Mouse (Mus musculus): ENCODE measurements around the gene Znhit1. TPM values are rescaled to one million over a fixed set of nuclear protein-coding genes. Genes with fewer than 3 reads are reported as not detected.

Gene Znhit1
- total RNA-seq, 2 experiments from 2014 or later, result 80.0 to 99.5 TPM

DNA sequence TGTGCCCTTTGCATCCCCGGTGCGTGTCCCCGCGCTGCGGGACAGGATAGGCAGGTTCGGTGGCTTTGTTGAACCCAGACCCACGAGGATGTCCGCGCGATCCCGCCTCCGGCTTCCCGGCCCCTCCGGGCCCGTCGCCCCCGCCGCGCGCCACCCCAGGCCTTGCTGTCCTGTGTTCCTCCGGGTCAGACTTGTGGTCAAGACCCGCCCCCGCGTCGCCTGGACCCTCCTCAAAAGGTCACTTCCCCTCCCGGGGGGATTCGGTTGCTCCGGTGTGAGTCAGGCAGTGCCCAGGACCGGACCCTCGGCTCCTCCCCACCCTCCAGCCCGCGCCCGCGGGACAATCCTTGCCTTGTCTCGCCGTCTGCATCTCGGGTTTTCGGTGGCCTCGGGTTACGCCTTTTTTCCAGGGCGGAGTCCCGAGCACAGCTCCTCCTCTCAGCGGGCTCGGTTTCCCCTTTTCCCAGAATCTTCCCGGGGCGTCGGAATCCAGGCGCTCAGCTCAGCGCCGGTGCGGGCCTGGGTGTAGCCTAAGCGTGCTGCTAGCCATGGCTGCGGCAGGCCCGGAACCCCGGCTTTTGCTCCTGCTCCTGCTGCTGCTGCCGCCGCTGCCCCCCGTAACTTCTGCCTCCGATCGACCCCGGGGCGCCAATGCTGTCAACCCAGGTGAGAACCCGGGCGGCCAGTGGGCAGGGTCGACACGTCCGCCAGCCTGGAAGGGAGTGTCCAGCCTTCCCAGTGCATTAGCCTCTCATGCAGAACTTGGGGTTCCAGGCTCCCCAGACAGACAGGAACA is 485 bp downstream of the Znhit1 start:
- ATAC-seq (replicated peaks; ENCODE audit: poor library complexity, severe bottlenecking), result peak; percentile 43

- ATAC-seq (replicated peaks; ENCODE audit: poor library complexity, severe bottlenecking), result peak; percentile 76
These were observed 1.1 kb downstream of the Znhit1 start, which contains the start of gene Plod3 for GRCm38 (mm10) chr5:136986695-136987137. Gene Plod3 (plus strand): TSS chr5:136987019.

GRCm38 (mm10) chr5:136984828-136985227 is 3.0 kb downstream of the Znhit1 start:
- no peak for ATAC-seq (replicated peaks; ENCODE audit: poor library complexity, severe bottlenecking)

DNA sequence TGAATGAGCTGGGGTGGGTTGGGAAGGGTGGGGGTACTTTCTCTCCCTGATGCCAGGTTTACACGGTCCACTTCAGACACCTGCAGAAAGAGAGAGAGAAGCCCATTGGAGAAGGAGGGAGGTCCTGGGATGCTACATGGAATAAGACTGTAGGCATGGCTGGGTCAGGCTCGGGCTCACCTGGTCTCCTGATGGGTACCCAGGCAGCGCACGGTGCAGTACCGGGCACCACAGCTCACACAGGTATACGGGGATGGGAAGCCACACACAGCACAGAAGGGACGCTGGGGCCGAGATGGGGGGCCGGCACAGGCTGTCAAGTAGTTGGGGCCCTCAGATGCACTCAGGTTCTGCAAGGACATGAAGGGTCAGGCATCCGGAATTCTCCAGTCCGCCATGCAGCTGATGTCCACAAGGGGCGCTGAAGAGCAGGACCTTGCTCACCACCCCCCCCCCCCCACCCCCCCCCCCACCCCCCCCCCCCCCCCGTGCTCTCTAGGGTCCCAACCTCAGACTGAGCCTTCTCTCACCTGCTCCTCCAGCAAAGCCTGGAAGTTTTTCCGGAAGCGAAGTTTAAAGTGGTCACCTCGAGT is 5.4 kb downstream of the Znhit1 start:
- ATAC-seq (replicated peaks; ENCODE audit: poor library complexity, severe bottlenecking), result no peak

GRCm38 (mm10) chr5:136980974-136981373 is 6.8 kb downstream of the Znhit1 start:
- ATAC-seq (replicated peaks; ENCODE audit: poor library complexity, severe bottlenecking), result no peak

GRCm38 (mm10) chr5:136979762-136980161 is 8.1 kb downstream of the Znhit1 start:
- peak; percentile 48 for ATAC-seq (replicated peaks; ENCODE audit: poor library complexity, severe bottlenecking)

DNA sequence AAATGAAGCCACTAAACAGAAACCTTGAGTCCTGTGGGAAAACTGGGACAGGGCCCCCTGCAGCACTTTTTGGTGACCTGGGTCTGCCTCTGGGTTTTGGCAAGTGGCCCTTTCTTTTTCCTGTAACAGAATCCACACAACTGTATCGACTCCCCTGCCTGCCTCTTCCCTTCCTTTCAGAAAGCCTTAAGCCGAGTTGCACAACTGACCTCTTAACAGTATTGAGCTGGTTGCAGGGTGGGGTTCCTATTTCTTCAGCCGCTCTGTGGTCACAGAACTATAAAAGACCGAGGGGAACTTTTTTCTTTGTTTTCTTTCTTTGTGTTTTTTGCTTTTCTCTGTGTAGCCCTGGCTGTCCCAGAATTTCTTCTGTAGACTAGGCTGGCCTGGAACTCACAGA is 10.1 kb downstream of the Znhit1 start:
- peak; percentile 79 for ATAC-seq (replicated peaks; ENCODE audit: poor library complexity, severe bottlenecking)

DNA sequence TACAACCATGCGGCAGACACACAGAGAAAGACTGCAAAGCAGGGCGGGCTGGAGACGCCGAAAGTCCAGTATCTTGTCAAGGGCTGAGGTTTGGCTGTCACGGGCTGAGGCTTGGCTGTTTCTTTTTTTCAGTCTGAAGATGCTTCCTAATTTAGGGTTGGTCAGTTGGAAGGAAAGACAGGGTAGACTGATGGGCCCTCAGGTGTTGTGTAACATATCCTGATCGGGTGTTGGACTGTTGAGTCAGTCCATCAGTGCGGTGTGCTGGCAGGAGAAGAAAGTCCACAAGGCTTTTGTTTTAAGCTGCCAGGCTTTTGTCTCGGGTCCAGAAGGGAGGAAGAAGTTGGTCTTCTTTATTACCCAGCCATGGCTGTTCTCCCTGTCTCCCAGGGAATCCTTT is 14.2 kb downstream of the Znhit1 start:
- ATAC-seq (replicated peaks; ENCODE audit: poor library complexity, severe bottlenecking), result peak; percentile 68

DNA sequence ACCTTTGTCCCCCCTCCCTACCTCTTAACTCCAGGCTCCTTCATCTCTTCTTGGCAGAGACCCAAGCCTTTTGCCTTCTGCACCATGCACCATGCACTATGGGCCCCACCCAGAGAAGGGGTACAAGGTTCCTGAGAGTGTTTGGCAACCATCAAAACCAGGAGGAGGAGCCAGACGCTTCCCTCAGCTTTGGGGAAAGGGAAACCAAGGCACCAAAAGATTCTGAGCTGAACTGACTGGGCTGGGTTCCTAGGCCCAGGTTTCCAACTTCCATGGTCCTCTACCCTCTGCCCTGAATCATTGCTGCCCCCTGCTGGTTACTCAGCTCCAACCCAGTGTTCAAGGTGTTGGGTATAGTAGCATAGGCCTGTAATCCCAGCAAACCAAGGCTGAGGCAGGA is 17.1 kb downstream of the Znhit1 start:
- ATAC-seq (replicated peaks; ENCODE audit: poor library complexity, severe bottlenecking), result peak; percentile 58; the same call in 1 of the 2 replicates

DNA sequence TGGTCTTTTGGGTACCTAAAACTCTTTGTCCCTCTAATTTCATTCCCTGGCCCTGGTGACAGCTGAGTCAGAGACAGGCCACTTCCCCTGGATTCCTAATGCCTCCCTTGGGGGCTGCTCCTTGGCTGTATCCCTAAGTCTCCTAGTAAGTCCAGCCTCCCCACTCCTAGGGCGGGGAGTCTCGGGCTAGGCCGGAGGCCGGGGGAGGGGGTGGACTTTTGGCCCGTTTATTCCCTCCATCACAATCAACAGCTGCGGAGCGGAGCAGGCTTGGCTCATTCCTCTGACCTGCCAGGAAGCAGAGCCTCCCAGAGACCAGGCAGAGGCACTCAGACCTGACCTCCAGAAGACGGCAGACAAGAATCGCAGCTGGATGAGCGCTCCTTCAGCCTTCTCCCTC is 20.2 kb downstream of the Znhit1 start:
- no peak for ATAC-seq (replicated peaks; ENCODE audit: poor library complexity, severe bottlenecking)

GRCm38 (mm10) chr5:136966861-136967455 is 20.9 kb downstream of the Znhit1 start:
- no peak for ATAC-seq (replicated peaks; ENCODE audit: poor library complexity, severe bottlenecking)

DNA sequence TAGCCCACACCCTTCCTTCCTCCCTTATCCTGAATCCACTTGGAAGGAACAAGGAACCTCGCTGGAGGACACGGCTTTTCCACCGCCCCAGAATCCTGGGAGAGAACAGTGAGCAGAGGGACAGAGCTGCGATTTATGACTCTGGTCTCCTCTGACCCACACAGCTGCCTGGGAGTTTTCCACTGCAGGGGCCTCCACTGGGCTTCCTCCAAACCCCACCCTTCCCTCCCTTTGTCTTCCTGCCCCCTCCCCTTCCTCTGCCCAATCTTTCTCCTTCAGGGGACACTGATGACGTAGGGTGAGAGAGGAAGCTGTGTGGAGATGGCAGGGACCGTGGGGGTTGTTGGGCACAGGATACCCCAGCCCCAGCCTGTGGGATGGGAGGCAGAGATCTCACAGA is 21.5 kb downstream of the Znhit1 start, which contains the start of gene Cldn15:
Cldn15 (plus strand) TSS at position 286 of the 400 bp plus-strand sequence.
- ATAC-seq (replicated peaks; ENCODE audit: poor library complexity, severe bottlenecking), result no peak

- ATAC-seq (replicated peaks; ENCODE audit: poor library complexity, severe bottlenecking), result no peak
These were observed 22.1 kb downstream of the Znhit1 start for GRCm38 (mm10) chr5:136965686-136966085.

DNA sequence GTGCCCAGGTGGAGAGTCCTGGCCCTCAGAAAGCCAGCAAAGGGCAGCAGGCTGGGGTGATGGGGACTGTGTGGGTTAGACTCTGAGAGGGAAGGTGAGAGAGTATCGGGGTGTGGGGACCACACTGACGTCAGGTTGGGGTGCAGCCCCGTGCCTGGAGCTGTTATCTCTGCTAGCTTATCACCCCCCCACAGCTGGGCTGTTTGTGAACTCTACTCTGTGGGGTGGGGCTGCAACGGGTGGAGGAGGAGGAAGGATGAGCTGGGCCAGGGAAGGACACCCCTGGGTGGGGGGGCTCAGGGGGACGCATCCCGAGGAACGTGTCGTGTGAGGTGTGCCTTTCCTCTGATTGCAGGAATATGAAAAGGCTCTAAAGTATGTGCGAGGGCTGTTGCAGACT is 22.6 kb downstream of the Znhit1 start:
- ATAC-seq (replicated peaks; ENCODE audit: poor library complexity, severe bottlenecking), result no peak

GRCm38 (mm10) chr5:136962966-136963540 is 24.8 kb downstream of the Znhit1 start:
- ATAC-seq (replicated peaks; ENCODE audit: poor library complexity, severe bottlenecking), result no peak

DNA sequence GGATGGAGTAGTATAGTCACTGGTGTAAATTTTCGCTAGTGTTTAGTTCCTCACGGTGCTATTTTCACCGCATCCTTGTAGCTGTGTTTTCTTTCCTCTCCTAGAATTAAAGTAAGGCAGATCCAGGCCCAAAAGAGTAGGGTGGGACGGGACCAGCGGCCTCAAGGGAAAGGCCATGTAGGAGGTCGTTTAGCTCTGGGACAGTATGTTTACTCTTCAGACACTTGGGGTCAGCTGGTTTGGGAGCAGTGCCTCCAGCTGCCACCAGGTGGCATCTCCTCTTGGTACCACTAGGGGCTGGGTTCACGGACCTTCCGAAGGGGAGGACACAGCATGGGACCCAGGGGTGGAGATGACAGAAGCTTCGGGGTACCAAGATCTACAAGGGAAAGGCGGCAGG is 25.3 kb downstream of the Znhit1 start:
- ATAC-seq (replicated peaks; ENCODE audit: poor library complexity, severe bottlenecking), result peak; percentile 86

DNA sequence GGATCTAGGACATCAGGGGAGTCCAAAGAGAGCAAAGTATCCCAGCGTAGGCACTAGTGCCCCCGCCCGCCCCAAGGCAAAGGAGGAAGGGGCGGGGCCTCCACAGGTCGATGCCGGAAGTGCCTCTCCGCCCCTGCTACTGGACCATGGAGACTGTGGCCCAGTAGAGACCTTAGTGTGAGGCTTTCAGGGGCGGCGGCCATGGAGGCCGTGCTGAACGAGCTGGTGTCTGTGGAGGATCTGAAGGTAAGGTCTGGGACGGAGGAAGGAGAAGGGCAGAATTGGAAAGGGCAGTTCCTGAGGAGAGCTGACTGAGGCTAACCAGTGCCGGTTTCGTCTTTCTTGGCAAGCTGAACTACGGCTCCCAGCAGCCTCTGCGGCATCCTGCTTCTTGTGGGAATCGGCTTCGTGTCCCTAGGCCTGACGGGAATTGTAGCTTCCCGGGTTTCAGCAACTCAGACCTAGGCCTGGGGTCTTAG is 25.8 kb downstream of the Znhit1 start:
- ATAC-seq (replicated peaks; ENCODE audit: poor library complexity, severe bottlenecking), result peak; percentile 90

DNA sequence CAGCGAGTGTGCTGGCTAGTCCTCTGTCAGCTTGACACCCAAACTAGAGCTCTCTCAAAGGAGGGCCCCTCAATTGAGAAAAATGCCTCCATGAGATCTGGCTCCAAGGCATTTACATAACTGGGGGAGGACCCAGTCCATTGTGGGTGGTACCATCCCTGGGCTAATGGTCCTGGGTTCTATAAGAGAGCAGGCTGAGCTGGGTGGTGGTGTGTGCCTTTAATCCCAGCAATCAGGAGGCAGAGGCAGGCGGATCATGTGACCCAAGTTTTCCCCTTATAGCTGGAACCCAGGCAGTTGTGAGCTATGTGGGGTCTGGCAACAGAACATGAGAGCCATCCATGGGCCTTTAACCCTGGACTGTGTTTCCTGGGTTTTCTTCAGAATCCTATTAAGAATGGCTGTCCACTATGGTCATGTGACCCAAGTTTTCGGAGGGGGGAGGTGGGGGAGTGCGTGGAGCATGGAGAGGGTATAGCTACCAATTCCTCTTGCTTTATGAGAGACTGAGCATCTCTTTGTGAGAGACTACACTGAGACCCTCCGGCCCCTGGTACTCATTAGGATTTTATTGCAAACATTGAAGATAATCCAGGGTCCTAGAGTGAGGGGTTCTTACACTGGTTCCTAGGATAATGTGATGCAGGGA is 26.4 kb downstream of the Znhit1 start:
- ATAC-seq (replicated peaks; ENCODE audit: poor library complexity, severe bottlenecking), result peak; percentile 18; the same call in 1 of the 2 replicates

DNA sequence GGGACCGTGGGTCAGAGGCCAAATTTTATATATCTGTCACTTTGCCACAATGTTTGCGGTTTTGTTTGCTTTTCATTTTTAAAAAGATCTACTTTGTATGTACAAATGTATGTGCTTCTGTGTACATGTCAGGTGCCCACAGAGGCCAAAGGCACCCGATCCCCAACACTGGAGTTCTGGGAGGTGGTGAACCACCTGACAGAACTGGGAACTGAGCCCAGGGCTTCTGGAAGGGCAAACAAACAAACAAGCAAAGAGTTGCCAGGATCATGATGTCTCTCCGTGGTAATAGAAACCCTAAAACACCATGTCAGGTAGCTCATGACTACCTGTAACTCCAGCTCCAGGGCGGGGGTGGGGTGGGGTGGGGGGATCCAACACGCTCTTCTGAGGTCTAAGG is 27.8 kb downstream of the Znhit1 start:
- ATAC-seq (replicated peaks; ENCODE audit: poor library complexity, severe bottlenecking), result no peak

DNA sequence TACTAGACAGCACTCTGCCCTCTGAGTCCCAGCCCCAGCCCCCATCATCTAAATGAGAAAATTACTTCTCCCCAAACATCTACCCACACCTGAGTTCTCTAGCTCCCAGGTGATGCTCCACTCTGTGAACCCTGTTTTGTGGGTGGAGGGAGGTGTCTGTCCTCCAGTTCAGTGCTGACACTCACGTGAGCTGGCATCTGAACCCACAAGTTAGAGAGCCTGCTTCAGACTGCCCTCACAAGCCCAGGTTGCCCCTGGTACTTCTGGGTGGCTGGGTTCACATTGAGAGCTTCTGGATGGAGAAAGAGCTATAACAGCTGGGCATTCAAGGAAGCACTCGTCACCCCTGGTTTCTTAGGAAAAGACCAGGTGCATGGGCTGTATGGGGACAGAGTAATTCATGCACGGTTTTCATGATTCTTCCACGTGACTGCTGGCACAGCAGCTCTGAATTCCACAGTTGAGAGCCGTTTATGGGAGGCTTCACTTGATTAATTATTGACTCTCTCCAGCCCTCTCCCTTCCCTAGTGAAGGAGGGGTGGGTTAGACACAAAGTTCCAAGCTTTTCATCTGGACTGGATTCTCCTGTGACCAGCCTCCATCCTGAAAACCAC is 28.7 kb downstream of the Znhit1 start:
- ATAC-seq (replicated peaks; ENCODE audit: poor library complexity, severe bottlenecking), result no peak

Data from granulocyte monocyte progenitor cell, adult 5-6 weeks (primary cell).